Mouse (Mus musculus): ENCODE measurements around the gene Irf4.

The Irf4 gene

GRCm38 (mm10) chr13:30741172-30741571 lies 7.9 kb upstream of the Irf4 start:
- DNase-seq = no peak

- DNase-seq = no peak
Observed at GRCm38 (mm10) chr13:30742411-30742970, 6.5 kb upstream of the Irf4 start.

- no peak for DNase-seq
Observed at GRCm38 (mm10) chr13:30745121-30745520, 3.9 kb upstream of the Irf4 start.

- DNase-seq = no peak
Observed at GRCm38 (mm10) chr13:30747068-30747467, 2.0 kb upstream of the Irf4 start.

- no peak for DNase-seq
Observed at GRCm38 (mm10) chr13:30747504-30747903, 1.5 kb upstream of the Irf4 start.

GRCm38 (mm10) chr13:30748321-30748720 lies 705 bp upstream of the Irf4 start:
- no peak for DNase-seq

- DNase-seq = no peak
Observed at GRCm38 (mm10) chr13:30749557-30750141, 623 bp downstream of the Irf4 start.

GRCm38 (mm10) chr13:30750461-30751303 lies 1.7 kb downstream of the Irf4 start:
- DNase-seq = no peak

GRCm38 (mm10) chr13:30751304-30751580 lies 2.2 kb downstream of the Irf4 start:
- DNase-seq = no peak

GRCm38 (mm10) chr13:30752581-30753187 lies 3.7 kb downstream of the Irf4 start:
- DNase-seq = no peak

GRCm38 (mm10) chr13:30753441-30753840 lies 4.4 kb downstream of the Irf4 start:
- no peak for DNase-seq

- no peak for DNase-seq
Observed at GRCm38 (mm10) chr13:30754066-30754465, 5.0 kb downstream of the Irf4 start.

GRCm38 (mm10) chr13:30754825-30755476 lies 5.9 kb downstream of the Irf4 start:
- no peak for DNase-seq

- no peak for DNase-seq
Observed at GRCm38 (mm10) chr13:30755577-30755976, 6.6 kb downstream of the Irf4 start.

- DNase-seq = no peak
Observed at GRCm38 (mm10) chr13:30755998-30756639, 7.1 kb downstream of the Irf4 start.

GRCm38 (mm10) chr13:30757264-30757900 lies 8.4 kb downstream of the Irf4 start:
- no peak for DNase-seq

GRCm38 (mm10) chr13:30758789-30759381 lies 9.9 kb downstream of the Irf4 start:
- DNase-seq = no peak

- no peak for DNase-seq
Observed at GRCm38 (mm10) chr13:30760374-30761090, 11.5 kb downstream of the Irf4 start.

GRCm38 (mm10) chr13:30761151-30761631 lies 12.2 kb downstream of the Irf4 start:
- DNase-seq = no peak

GRCm38 (mm10) chr13:30762224-30762623 lies 13.2 kb downstream of the Irf4 start:
- no peak for DNase-seq
